ENCODE assay signal across 9 mouse cellular contexts in the genomic region with DNA sequence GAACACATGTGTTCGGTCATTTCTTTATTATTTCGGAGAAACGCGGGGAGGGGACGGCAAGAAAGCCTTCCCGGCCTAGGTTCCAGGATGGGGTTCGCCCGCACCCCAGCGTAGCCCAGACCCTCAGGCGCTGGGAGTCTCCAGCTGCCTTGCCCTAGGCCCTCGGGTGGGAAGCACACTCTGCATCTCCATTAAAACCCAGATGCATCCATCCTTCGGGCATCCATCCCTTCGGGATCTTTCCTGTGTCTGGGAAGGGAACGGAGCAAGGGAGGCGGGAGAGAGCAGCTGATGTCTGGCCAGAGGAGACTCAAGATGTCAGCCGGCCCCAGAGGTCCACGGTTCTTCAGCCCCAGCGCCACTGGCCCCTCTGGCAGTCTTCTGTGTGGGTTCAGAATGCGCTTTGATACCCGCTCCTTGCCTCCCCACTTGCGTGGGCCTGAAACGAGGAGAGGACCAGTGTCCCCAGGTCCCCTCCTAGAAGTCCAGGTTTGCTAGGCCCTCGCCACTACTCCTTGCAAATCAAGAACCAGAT. TPM values are rescaled to one million over a fixed set of nuclear protein-coding genes. Genes with fewer than 3 reads are reported as not detected.
A peak's percentile ranks its signal among the peaks of the same experiment; 100 is the strongest.
DNase-seq lines count a peak whose midpoint lies in the region; ATAC-seq and TF ChIP-seq lines count a peak whose summit lies in the region.
"Had no signal": no experiment of that assay in that cellular context is flagged by ENCODE, and none has a peak within 500 bp of the region (broad histone marks: within the 10 kb centered on the region; RNA-seq: fewer than 3 reads in every experiment).

No protein-coding gene starts in this region.

- H3K4me1 ChIP-seq in limb, embryonic 10.5 days = peaks cover 21% of the 10 kb centered on the region
- H3K4me1 ChIP-seq in stomach, postnatal 0 days (replicated peaks; ENCODE audit: control insufficient read depth, insufficient read depth) = peaks cover 6% of the 10 kb centered on the region; the same call in 1 of the 2 replicates

- TF ChIP-seq CTCF in stomach, postnatal 0 days (IDR thresholded peaks at IDR 0.05; ENCODE audit: low read depth) = no peak

- H3K4me2 ChIP-seq in stomach, postnatal 0 days (replicated peaks; ENCODE audit: low read depth) = peak overlapping the region; percentile 51

- no peaks in the 10 kb centered on the region for H3K9me3 ChIP-seq in limb, embryonic 10.5 days (replicated peaks)
- no peaks in the 10 kb centered on the region for H3K9me3 ChIP-seq in stomach, postnatal 0 days (ENCODE audit: control insufficient read depth, low read length)

- ATAC-seq in stomach, postnatal 0 days (ENCODE audit: low FRiP score, low TSS enrichment) = no peak

- H3K27ac ChIP-seq in limb, embryonic 10.5 days = peak overlapping the region; percentile 81
- H3K27ac ChIP-seq in stomach, postnatal 0 days (replicated peaks) = no peak overlapping the region

- no peak for TF ChIP-seq EP300 in stomach, postnatal 0 days (optimal IDR thresholded peaks at IDR 0.05)

- peak; percentile 5 for DNase-seq in adrenal gland, postnatal 14 days
- no peak for DNase-seq in adrenal gland, postnatal 4 days (ENCODE audit: low spot score in 2 of 2)
- peak; percentile 67 for DNase-seq in retina, postnatal 1 day
- DNase-seq in retina, embryonic 14.5 days (ENCODE audit: low spot score) = no peak
- peak; percentile 75 for DNase-seq in limb, embryonic 10.5 days (ENCODE audit: low spot score)
- DNase-seq in stomach, postnatal 0 days (ENCODE audit: low spot score) = no peak
- DNase-seq in left cerebral cortex, postnatal 4 days = no peak
- no peak for DNase-seq in urinary bladder, postnatal 4 days (ENCODE audit: low spot score in 2 of 2)

- no peaks in the 10 kb centered on the region for H3K36me3 ChIP-seq in limb, embryonic 10.5 days
- no peaks in the 10 kb centered on the region for H3K36me3 ChIP-seq in stomach, postnatal 0 days (ENCODE audit: control insufficient read depth, insufficient read depth, low read length)

- peaks cover 97% of the 10 kb centered on the region for H3K27me3 ChIP-seq in limb, embryonic 10.5 days (ENCODE audit: low read depth, poor library complexity, severe bottlenecking)
- peaks cover 13% of the 10 kb centered on the region for H3K27me3 ChIP-seq in stomach, postnatal 0 days (ENCODE audit: control insufficient read depth, insufficient read depth, low read length)

- peak overlapping the region; percentile 49 for H3K4me3 ChIP-seq in limb, embryonic 10.5 days
- peak overlapping the region; percentile 31 for H3K4me3 ChIP-seq in stomach, postnatal 0 days (ENCODE audit: low read depth, low read length)

- peak overlapping the region; percentile 41; the same call in 1 of the 2 replicates for H3K9ac ChIP-seq in stomach, postnatal 0 days (ENCODE audit: low read length)

- 3% methylated on average over 23 of the region's 23 CpGs for WGBS in limb, embryonic 10.5 days
- WGBS in stomach, postnatal 0 days = 13% methylated on average over 23 of the region's 23 CpGs

- intact Hi-C loops in left cerebral cortex, postnatal 4 days (cut with DNase I) = no loop called here

RNA-seq across cellular contexts. Expression of a gene that starts 2.3 kb away (rescaled TPM):
- total RNA-seq in adrenal gland, postnatal 14 days (2021) = not detected in 2 replicates
- under 1 TPM in 1 of 2 experiments, not detected in 1; 0.31 TPM for total RNA-seq in adrenal gland, postnatal 4 days (2021)
- 0.13 and 0.14 TPM in 2 replicates for polyA plus RNA-seq in limb, embryonic 10.5 days (2016; fragmentation: Nextera tagmentation; extraction: Ambion mirVana)
- polyA plus RNA-seq in stomach, postnatal 0 days (2015; fragmentation: Nextera tagmentation; extraction: Ambion mirVana) = not detected in 2 replicates
- 1 to 10 TPM; 2.4 to 3.5 TPM for total RNA-seq in left cerebral cortex, postnatal 4 days (2021)
- total RNA-seq: liver, adult 2 months had no signal
- polyA plus RNA-seq: liver, adult 2 months had no signal

Comparison
In these comparisons a context has a peak if more than half of its experiments do, and no peak if none do; other contexts are left out.
1. DNase-seq: peak in adrenal gland, postnatal 14 days (single experiment), retina, postnatal 1 day (single experiment) and limb, embryonic 10.5 days (single experiment); none in adrenal gland, postnatal 4 days (0 of 2), retina, embryonic 14.5 days (single experiment), stomach, postnatal 0 days (single experiment), left cerebral cortex, postnatal 4 days (single experiment) and urinary bladder, postnatal 4 days (0 of 2).